Mouse (Mus musculus) CD4-positive, CD25-positive, alpha-beta regulatory T cell, adult 9 weeks (primary cell): ENCODE measurements around the gene Gm428. TPM values are rescaled to one million over a fixed set of nuclear protein-coding genes. Genes with fewer than 3 reads are reported as not detected.

Experiments
- polyA plus RNA-seq: library from polyadenylated mRNA; unstranded; fragments of 100-300 nt; shearing (Covaris generic); gene quantifications from one replicate; pipeline ENCODE4 v1.2.1, GENCODE M21; 2017

The Gm428 gene
- polyA plus RNA-seq, result not detected

DNA sequence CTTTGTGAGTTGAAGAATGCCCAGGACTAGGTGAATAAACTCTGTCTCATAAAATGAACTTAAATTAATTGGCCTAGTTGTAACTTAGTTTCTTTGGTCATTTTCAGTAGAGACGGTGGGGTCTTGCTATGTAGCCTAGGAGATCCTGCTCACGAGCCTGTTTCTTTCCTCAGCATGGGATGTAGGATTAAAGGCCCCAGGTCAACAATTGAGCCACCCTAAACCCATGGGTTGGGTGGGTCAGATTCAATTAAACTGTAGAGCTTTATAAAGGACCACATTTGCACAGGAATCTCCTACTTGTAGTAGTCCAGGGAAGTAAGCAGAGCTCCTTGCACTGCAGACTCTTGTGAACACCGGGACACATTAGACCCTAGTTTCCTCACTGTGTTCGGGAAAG is at the start of gene Gm428:
TSS of gene Gm428 (plus strand) at position 301 of the 400 bp plus-strand sequence.

DNA sequence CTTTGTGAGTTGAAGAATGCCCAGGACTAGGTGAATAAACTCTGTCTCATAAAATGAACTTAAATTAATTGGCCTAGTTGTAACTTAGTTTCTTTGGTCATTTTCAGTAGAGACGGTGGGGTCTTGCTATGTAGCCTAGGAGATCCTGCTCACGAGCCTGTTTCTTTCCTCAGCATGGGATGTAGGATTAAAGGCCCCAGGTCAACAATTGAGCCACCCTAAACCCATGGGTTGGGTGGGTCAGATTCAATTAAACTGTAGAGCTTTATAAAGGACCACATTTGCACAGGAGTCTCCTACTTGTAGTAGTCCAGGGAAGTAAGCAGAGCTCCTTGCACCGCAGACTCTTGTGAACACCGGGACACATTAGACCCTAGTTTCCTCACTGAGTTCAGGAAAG is 45.5 kb upstream of the Gm428 start, which contains the start of gene Gm11236:
TSS of gene Gm11236 (plus strand) at position 301 of the 400 bp plus-strand sequence.

DNA sequence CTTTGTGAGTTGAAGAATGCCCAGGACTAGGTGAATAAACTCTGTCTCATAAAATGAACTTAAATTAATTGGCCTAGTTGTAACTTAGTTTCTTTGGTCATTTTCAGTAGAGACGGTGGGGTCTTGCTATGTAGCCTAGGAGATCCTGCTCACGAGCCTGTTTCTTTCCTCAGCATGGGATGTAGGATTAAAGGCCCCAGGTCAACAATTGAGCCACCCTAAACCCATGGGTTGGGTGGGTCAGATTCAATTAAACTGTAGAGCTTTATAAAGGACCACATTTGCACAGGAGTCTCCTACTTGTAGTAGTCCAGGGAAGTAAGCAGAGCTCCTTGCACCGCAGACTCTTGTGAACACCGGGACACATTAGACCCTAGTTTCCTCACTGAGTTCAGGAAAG is 15.3 kb upstream of the Gm428 start, which contains the start of gene Gm11239:
TSS of gene Gm11239 (plus strand) at position 301 of the 400 bp plus-strand sequence.

Other genes with a start within 250 kb of the Gm428 start
- gene Gm11238, start 75.6 kb upstream of the Gm428 start, polyA plus RNA-seq, result not detected
- not detected for gene Gm11237, start 60.5 kb upstream of the Gm428 start, polyA plus RNA-seq
- not detected for gene Gm11236, start 45.4 kb upstream of the Gm428 start, polyA plus RNA-seq
- gene Gm11239, start 15.2 kb upstream of the Gm428 start, polyA plus RNA-seq, result not detected
- gene Rasef, start 107.5 kb downstream of the Gm428 start, polyA plus RNA-seq, result not detected
- gene Gm11758, start 192.8 kb downstream of the Gm428 start, polyA plus RNA-seq, result not detected
- not detected for gene Gm11757, start 207.6 kb downstream of the Gm428 start, polyA plus RNA-seq
- gene Gm13871, start 222.4 kb downstream of the Gm428 start, polyA plus RNA-seq, result not detected
- not detected for gene Gm11756, start 237.2 kb downstream of the Gm428 start, polyA plus RNA-seq